Mouse (Mus musculus) adrenal gland, adult 18-20 months (tissue): ENCODE measurements around the gene Fra10ac1. TPM values are rescaled to one million over a fixed set of nuclear protein-coding genes. Genes with fewer than 3 reads are reported as not detected.

Experiments
- DNase-seq, 2 experiments: peaks; one replicate each; pipeline ENCODE4 v3.0.0; 2021 to 2022; ENCODE audit warnings: low spot score in 2 of 2
- total RNA-seq, 2 experiments: library from RNA; stranded (reverse); gene quantifications; 1 replicate in 1 of 2; 2 replicates in 1 of 2; pipeline ENCODE4 v1.2.3; 2021

Fra10ac1 gene
- total RNA-seq, 2 experiments from 2014 or later, result 13.0 to 14.7 TPM

DNA sequence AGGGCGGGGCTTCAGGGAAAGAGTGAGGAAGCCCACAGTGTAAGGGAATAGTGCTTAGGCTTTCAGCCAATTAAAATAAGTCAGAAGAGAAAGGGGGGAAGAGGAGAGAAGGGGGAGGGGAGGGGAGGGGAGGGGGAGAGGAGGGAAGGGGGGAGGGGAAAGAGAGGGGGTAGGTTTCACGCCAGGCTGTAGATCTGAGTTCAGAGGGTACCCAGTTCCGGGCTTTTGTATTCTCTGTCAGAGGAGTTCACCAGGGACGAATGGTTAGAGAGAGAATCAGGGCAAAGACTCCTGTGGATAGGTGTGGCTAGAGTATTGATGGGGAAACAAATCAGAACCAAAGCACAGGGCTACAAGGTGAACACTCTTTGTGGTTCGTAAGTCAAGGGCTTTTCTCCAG is 12.6 kb upstream of the Fra10ac1 start:
- no peak for DNase-seq

- no peak for DNase-seq
These were observed 8.6 kb upstream of the Fra10ac1 start for GRCm38 (mm10) chr19:38232516-38232915.

GRCm38 (mm10) chr19:38232087-38232486 is 8.1 kb upstream of the Fra10ac1 start:
- no peak for DNase-seq

GRCm38 (mm10) chr19:38228699-38229098 is 4.7 kb upstream of the Fra10ac1 start:
- no peak for DNase-seq

- DNase-seq, result no peak
These were observed 717 bp upstream of the Fra10ac1 start for GRCm38 (mm10) chr19:38224685-38225060.

DNA sequence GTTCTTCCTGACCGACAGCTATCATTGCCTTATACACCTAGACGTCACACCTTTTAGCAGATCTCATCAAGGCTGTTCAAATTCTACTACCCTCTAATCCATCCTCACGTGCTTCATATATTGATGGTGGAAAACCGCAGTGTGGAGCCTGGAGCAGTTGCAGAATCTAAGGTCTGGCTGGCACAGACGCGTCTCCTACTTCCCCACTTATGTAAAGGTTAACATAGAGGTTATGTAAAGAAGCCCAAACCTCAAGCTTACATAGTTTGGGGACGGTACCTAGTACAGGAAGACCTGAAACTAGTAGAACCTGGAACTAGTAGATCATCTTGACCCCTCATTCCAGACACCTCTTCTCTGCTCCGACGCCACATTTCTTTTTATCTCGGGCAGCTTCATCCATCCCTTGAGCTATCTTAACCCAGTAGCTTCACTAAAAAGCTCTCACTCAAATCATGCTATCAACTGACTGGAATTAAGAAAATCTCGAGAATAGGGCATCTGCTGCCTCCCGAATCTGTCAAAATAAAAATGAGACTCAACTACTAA is 526 bp downstream of the Fra10ac1 start:
- DNase-seq, result no peak

- DNase-seq, result no peak
These were observed 6.3 kb downstream of the Fra10ac1 start for GRCm38 (mm10) chr19:38217696-38218095.

GRCm38 (mm10) chr19:38206669-38207068 is 17.3 kb downstream of the Fra10ac1 start:
- no peak for DNase-seq

DNA sequence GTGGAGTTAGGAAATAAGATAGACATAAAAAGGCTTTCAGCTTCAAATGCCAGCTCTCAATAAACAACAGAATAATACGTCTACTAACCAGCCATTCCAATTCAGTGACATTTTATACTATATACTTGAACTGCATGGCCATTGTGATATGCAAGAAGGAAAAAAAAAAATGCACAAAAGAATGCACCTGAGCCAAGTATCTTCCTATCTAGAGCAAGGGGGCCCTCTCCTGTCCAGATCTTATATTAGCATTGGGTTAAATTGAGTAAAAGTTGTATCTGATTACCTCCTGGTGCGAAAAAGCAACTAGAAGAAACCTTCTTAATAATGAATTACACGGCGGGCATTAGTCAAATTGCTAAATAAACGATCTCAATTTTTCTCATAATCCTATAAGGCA is 25.2 kb downstream of the Fra10ac1 start:
- DNase-seq, result no peak

GRCm38 (mm10) chr19:38195245-38195644 is 28.7 kb downstream of the Fra10ac1 start:
- DNase-seq, result no peak

GRCm38 (mm10) chr19:38191446-38191845 is 32.5 kb downstream of the Fra10ac1 start:
- no peak for DNase-seq

GRCm38 (mm10) chr19:38190606-38191005 is 33.4 kb downstream of the Fra10ac1 start:
- no peak for DNase-seq

DNA sequence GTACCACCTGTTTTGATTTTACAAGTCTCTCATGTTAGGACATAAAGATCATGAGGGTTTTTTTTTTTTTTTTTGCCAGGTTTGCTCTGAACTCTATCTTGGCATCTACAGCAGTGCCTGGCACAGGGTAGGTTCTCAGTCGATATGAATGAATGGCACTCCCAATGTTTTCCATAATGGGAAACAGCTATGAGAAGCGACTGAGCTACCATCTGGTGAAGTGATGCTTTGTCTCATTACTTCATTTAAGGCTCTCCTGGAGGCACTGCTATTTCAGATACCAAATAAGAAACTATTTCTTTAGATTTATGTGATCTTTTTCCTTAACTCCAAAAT is 36.6 kb downstream of the Fra10ac1 start:
- DNase-seq, result no peak

- no peak for DNase-seq
These were observed 37.2 kb downstream of the Fra10ac1 start for GRCm38 (mm10) chr19:38186631-38187344.

DNA sequence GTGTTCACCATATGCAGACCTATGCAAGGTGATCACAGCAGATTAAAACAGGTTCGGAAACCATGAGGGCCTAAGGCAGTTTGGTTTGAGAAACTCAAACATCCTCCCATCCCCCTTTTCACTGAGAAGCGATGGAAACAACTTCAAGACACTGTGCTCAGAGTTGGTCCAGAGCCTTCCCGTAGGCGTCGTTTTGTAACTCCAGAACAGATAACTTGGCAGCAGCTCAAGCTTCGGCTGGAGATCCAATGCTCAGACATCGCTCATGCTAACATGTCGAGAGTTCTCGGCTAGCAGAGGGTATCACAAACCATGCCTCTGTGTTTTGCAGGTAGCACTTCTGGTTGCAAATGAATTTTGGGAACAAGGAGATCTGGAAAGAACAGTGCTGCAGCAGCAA is 44.3 kb downstream of the Fra10ac1 start:
- no peak for DNase-seq

GRCm38 (mm10) chr19:38164633-38165032 is 59.3 kb downstream of the Fra10ac1 start:
- DNase-seq, result no peak

GRCm38 (mm10) chr19:38161648-38162354 is 62.2 kb downstream of the Fra10ac1 start:
- no peak for DNase-seq

DNA sequence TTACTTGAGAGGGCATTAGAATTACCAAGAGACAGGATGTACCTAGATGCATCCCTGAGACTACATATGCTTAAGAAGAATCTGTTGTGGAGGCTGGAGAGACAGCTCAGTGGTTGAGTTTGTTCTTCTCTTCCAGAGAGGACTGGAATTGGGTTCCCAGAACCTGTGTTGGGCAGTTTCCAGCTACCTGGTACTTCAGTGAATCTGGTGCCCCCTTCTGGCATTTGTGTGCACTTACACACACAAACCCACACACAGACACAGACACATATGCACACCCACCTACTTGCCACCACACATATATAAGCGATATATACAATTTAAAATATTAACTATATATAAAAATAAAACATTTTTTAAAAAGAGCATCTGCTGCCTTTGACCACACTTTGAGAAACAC is 67.7 kb downstream of the Fra10ac1 start:
- no peak for DNase-seq

- no peak for DNase-seq
These were observed 80.2 kb downstream of the Fra10ac1 start for GRCm38 (mm10) chr19:38143540-38144271.
